Mouse (Mus musculus) megakaryocyte-erythroid progenitor cell, adult 5-6 weeks (primary cell): ENCODE data around the gene Dgkq. TPM values are rescaled to one million over a fixed set of nuclear protein-coding genes. Genes with fewer than 3 reads are reported as not detected.

Source experiments
- ATAC-seq: replicated peaks from 2 replicates; pipeline ENCODE4 v1.8.0; 2016; ENCODE audit warnings: mild to moderate bottlenecking, inconsistent platforms; ENCODE audit not compliant: severe bottlenecking, poor library complexity, low FRiP score, low TSS enrichment
- total RNA-seq, 2 experiments: library from RNA; stranded (forward) in 1 of 2; stranded (reverse) in 1 of 2; fragments of 200-1000, 215-1000 nt in 1 of 2; fragments of >200 nt in 1 of 2; fragmentation: Nextera tagmentation in 1 of 2; gene quantifications; 2 replicates each; pipeline ENCODE4 v1.2.3; 2014 to 2017

Gene Dgkq
- total RNA-seq, 2 experiments from 2014 or later: 10.5 to 24.7 TPM

DNA sequence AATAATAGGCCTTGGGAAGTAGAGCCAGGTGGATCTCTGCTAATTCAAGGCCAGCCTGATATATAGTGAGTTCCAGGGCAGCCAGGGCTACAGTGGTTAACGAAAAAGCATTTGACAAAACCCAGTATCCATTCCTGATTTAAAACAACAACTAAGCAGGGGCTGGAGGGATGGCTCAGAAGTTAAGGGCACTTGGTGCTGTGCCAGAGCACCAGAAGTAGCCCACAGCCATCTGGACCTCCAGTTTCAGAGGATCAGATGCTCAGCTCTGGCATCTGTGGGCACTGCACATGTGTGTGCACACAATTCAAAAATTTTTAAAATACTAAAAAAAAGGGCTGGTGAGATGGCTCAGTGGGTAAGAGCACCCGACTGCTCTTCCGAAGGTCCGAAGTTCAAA, 35.8 kb downstream of the Dgkq start:
- ATAC-seq: no peak

- ATAC-seq: peak; percentile 94
Measured at GRCm38 (mm10) chr5:108629634-108630483, 39.6 kb downstream of the Dgkq start, which contains the start of the genes Gak and Tmem175. Gene Gak (minus strand): TSS chr5:108629755. Gene Tmem175 (plus strand): TSS chr5:108629770.

DNA sequence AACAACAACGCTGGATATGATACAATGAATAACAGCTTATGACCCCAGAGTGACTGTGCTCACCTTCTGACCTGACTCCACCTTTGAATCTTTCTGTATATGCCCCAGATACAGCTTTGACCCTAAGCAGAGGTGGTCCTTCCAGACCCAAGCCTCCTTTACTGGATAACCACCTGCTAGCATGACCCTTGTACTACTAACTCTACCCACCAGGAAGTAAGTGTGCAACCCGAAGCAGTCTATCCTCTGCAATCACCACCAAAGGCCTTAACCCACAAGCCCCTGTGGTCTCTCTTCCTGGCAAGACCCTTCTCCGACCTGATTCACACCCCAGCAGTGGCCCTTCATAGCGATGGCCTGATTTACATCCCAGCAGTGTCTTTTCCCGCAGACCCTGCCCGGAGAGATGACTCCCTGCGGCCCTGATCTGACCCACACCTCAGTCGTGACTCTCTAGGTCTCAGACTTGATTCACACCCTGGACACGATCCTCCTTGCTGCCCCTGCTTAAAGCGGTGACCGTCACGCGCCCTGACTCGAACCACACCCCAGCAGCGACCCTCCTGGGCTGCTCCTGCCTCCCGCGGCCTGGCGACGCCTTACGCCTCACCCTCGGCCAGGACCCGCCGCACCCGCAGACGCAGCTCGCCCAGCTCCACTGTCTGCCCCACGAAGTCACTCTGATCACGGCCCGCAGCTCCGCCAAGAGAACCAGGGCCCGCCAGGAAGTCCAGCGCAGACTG, 40.4 kb downstream of the Dgkq start:
- ATAC-seq: peak; percentile 57

- ATAC-seq: no peak
Measured at GRCm38 (mm10) chr5:108626050-108626660, 43.3 kb downstream of the Dgkq start.

DNA sequence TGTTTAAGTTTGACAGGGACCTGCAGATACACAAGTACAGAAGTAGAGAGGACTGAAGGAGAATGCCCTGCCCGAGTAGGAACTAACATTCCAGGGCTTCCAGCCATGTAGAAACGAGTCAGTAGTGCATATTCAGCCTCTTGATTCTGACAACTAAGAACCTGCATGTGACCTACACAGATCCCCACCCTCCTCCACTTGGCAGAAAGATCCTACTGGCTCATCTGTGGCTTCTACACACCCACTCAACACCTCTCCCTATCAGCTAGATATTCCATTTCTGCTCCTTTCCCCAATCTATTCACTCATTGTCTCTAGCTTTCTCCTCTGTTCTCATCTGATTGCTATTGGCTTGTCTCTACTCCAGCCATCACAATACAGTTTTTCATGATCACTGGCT, 47.6 kb downstream of the Dgkq start:
- no peak for ATAC-seq

DNA sequence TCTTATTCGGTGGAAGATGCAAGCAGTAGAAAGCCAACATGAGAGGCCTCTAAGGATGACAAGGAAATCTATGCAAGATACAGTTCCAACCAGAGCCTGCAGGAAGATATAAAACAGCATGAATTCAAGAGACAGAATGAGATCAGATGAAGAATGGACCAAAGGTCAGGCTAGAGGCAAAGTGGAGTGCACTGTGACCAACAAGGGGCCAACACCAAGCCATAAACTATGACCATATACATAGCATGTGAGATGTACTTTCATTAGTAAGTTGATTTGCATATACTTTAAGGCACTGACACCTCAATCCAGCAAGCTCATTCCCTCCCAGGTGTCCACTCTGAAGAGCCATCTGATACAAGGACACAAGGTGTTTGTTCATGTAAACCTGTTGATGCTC, 59.0 kb downstream of the Dgkq start:
- ATAC-seq: no peak

GRCm38 (mm10) chr5:108602537-108602936, 66.9 kb downstream of the Dgkq start:
- ATAC-seq: no peak

DNA sequence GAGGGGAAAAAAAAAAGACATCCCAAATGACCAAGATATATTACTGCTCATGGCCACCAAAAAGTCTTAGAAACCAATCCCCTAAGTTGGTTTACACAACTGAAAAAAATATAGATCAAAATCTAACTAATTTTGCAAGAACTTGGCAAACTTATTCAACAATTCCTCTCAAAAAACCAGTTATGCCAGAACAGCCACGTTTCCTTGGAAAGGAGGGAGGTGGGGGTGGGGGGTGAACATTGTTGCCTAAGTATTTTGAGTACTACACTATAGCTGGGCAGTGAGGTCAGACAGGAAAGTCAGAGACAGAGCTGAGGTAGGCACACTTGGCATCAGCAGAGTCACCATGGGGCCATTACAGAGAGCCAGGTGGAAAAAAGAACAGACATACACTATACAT, 69.5 kb downstream of the Dgkq start:
- no peak for ATAC-seq

Other genes with a start within 250 kb of the Dgkq start
- 469 and 530 TPM in 2 replicates for gene Atp5k, start 235.2 kb downstream of the Dgkq start, total RNA-seq (2014; fragmentation: Nextera tagmentation)
- gene Atp5k, start 235.2 kb downstream of the Dgkq start, total RNA-seq (2017): 315 and 364 TPM in 2 replicates
- gene Mfsd7a, start 220.8 kb downstream of the Dgkq start, total RNA-seq (2014; fragmentation: Nextera tagmentation): 0.22 TPM in 1 of 2 replicates, not detected in the other
- gene Mfsd7a, start 220.8 kb downstream of the Dgkq start, total RNA-seq (2017): 0.23 TPM in 1 of 2 replicates, not detected in the other
- gene Pcgf3, start 208.4 kb downstream of the Dgkq start, total RNA-seq (2014; fragmentation: Nextera tagmentation): 30.8 and 41.9 TPM in 2 replicates
- 10.0 and 16.2 TPM in 2 replicates for gene Pcgf3, start 208.4 kb downstream of the Dgkq start, total RNA-seq (2017)
- gene Cplx1, start 119.6 kb downstream of the Dgkq start, total RNA-seq (2014; fragmentation: Nextera tagmentation): not detected in 2 replicates
- gene Cplx1, start 119.6 kb downstream of the Dgkq start, total RNA-seq (2017): not detected in 2 replicates
- 66.2 and 88.6 TPM in 2 replicates for gene Gak, start 39.9 kb downstream of the Dgkq start, total RNA-seq (2014; fragmentation: Nextera tagmentation)
- gene Gak, start 39.9 kb downstream of the Dgkq start, total RNA-seq (2017): 101 and 104 TPM in 2 replicates
- gene Tmem175, start 39.9 kb downstream of the Dgkq start, total RNA-seq (2014; fragmentation: Nextera tagmentation): 20.5 and 21.9 TPM in 2 replicates
- gene Tmem175, start 39.9 kb downstream of the Dgkq start, total RNA-seq (2017): 6.5 and 12.3 TPM in 2 replicates
- 19.9 and 20.7 TPM in 2 replicates for gene Idua, start 9.3 kb downstream of the Dgkq start, total RNA-seq (2014; fragmentation: Nextera tagmentation)
- 2.8 and 7.8 TPM in 2 replicates for gene Idua, start 9.3 kb downstream of the Dgkq start, total RNA-seq (2017)
- gene Slc26a1, start 5.9 kb upstream of the Dgkq start, total RNA-seq (2014; fragmentation: Nextera tagmentation): 22.9 and 25.8 TPM in 2 replicates
- gene Slc26a1, start 5.9 kb upstream of the Dgkq start, total RNA-seq (2017): 10.7 and 12.3 TPM in 2 replicates
- gene Fgfrl1, start 22.7 kb upstream of the Dgkq start, total RNA-seq (2014; fragmentation: Nextera tagmentation): 16.8 and 29.8 TPM in 2 replicates
- 7.5 and 8.4 TPM in 2 replicates for gene Fgfrl1, start 22.7 kb upstream of the Dgkq start, total RNA-seq (2017)
- not detected in 2 replicates for gene Rnf212, start 105.3 kb upstream of the Dgkq start, total RNA-seq (2014; fragmentation: Nextera tagmentation)
- not detected in 2 replicates for gene Rnf212, start 105.3 kb upstream of the Dgkq start, total RNA-seq (2017)
- not detected in 2 replicates for gene Tmed11, start 125.7 kb upstream of the Dgkq start, total RNA-seq (2014; fragmentation: Nextera tagmentation)
- gene Tmed11, start 125.7 kb upstream of the Dgkq start, total RNA-seq (2017): not detected in 2 replicates
- gene Vmn2r8, start 139.2 kb upstream of the Dgkq start, total RNA-seq (2014; fragmentation: Nextera tagmentation): not detected in 2 replicates
- gene Vmn2r8, start 139.2 kb upstream of the Dgkq start, total RNA-seq (2017): not detected in 2 replicates
- gene Vmn2r9, start 182.9 kb upstream of the Dgkq start, total RNA-seq (2014; fragmentation: Nextera tagmentation): not detected in 2 replicates
- gene Vmn2r9, start 182.9 kb upstream of the Dgkq start, total RNA-seq (2017): not detected in 2 replicates